Mouse (Mus musculus): ENCODE data around the gene Fgfbp3.
"Not testable (repeated sequence)": the region's sequence is repeated elsewhere in the genome, so short reads cannot be mapped to it uniquely, and the experiment has no call there.

Fgfbp3 gene

DNA sequence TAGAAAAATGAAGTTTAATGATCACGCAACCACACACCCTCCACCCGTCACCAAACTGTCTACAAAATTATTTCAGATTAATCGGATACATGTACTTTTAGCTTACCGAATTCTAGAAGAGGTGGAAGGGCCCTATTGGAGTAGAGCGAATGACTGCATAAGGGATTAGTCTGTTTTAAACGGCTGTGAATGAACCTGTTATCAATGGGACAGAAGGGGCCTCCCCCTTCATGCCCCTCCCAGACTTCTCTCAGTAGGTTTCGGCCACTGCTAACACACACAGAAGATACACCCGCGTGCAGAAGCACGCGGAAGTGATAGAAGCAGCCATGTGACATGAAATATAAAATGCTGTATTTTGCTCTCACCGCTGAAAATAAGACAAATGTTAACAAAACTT is at the start of gene Fgfbp3:
Gene Fgfbp3 (minus strand): TSS at position 150 of the 400 bp plus-strand sequence.
- no peak for DNase-seq (ENCODE audit: low spot score in 2 of 2)

DNA sequence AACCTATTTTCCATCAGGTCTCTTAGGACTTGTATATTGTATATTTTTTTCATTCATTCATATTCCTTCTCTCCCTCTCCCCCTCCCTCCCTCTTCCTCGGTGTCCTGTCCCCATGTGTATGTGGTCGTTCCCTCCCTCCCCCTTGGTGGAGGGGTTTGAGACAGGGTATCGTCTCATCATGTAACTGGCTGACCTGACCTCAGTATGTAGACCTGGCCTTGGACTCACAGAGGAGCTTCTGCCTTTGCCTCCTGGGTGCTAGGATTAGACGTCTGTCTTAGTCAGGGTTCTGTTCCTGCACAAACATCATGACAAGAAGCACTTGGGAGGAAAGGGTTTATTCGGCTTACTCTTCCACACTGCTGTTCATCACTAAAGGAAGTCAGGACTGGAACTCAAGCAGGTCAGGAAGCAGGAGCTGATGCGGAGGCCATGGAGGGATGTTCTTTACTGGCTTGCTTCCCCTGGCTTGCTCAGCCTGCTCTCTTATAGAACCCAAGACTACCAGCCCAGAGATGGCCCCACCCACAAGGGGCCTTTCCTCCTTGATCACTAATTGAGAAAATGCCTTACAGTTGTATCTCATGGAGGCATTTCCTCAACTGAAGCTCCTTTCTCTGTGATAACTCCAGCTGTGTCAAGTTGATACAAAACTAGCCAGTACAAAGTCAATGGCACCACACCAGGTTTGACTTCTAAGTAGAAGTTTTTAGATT is 43.3 kb upstream of the Fgfbp3 start:
- DNase-seq (ENCODE audit: low spot score in 2 of 2), result not testable (repeated sequence)

- DNase-seq (ENCODE audit: low spot score in 2 of 2), result no peak
These were observed 41.9 kb upstream of the Fgfbp3 start for GRCm38 (mm10) chr19:36961320-36961719.

- DNase-seq (ENCODE audit: low spot score in 2 of 2), result no peak
These were observed 38.9 kb upstream of the Fgfbp3 start for GRCm38 (mm10) chr19:36958331-36958730.

DNA sequence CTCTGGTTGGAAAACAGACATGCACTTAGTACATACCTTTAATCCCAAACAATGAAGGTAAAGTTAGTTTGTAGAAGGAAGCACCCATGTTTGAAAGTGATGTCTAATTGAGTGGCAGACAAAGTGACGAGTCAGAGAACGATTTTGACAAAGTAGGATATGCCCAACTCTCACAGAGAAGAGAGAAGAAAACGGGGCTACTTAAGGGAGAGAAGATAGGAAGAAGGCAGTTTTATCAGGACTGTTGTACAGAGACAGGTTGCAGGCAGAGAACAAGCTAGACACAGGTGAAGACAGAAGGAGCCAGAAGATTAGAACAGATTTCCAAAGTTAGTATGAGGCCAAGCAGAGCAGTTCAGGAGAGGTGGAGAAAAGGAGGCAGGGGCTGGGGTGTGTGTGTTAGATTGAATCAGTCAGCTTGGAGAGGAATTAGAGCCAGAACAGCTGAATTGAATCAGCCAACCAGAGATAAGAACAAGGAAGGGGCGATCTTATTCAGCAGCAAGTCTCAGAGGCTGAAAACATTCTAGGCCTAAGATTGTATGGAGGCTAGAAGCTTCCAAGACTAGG is 34.3 kb upstream of the Fgfbp3 start:
- DNase-seq (ENCODE audit: low spot score in 2 of 2), result no peak

DNA sequence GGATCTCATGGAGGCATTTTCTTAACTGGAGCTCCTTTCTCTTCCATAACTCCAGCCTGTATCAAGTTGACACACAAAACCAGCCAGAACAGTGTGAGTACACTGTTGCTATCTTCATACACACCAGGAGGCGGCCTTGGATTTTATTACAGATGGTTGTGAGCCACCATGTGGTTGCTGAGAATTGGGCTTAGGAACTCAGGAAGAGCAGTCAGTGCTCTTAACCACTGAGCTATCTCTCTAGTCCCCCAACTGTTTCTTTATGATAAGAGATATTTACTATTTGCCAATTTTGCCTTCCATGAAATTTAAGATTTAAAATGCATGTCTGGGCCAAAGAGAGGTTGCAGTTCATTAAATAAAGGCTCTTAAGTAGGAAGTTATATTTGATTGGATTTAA is 20.6 kb upstream of the Fgfbp3 start:
- DNase-seq (ENCODE audit: low spot score in 2 of 2), result no peak

DNA sequence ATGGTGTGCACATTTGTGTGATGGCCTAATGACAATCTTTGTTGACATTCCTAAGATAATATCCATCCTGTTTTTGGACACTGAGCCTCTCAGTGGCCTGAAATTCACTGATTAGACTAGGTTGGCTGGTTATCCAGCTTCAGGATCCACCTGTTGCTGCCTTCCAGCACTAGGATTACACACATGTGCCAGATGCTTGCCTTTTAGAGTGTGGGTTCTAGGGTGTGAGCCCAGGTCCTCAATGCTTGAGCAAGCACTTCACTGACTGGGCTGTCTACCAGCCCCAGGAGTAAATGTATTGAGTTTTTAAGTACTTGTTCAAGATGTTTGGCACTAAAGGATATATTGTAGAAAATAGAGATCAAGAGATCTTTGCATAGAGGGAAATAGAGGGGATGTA is 18.6 kb upstream of the Fgfbp3 start:
- DNase-seq (ENCODE audit: low spot score in 2 of 2), result no peak

GRCm38 (mm10) chr19:36936285-36936684 is 16.9 kb upstream of the Fgfbp3 start:
- DNase-seq (ENCODE audit: low spot score in 2 of 2), result no peak

- no peak for DNase-seq (ENCODE audit: low spot score in 2 of 2)
These were observed 13.2 kb upstream of the Fgfbp3 start for GRCm38 (mm10) chr19:36932613-36933012.

- DNase-seq (ENCODE audit: low spot score in 2 of 2), result no peak
These were observed 12.7 kb upstream of the Fgfbp3 start for GRCm38 (mm10) chr19:36932097-36932496.

DNA sequence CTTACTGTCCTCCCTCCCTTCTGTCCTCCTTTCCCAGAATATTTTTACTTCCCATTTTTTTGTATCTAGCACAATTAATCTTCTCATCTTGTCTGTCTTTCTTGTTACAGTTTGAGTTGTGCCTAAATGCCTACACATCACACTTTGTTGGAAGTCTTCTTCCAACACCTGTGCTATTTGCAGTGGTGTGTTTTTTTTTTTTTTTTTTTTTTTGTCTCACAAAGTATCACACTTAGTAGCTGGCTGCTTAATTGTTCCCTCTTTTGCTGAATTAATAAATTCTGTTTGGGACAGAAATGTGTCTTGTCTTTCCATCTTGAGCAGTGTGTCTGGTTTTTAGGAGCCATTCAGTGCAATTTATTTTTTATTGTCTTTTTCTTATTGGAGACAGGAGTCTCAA is 10.4 kb upstream of the Fgfbp3 start:
- DNase-seq (ENCODE audit: low spot score in 2 of 2), result no peak

GRCm38 (mm10) chr19:36927800-36928361 is 8.5 kb upstream of the Fgfbp3 start:
- DNase-seq (ENCODE audit: low spot score in 2 of 2), result no peak

GRCm38 (mm10) chr19:36926553-36927236 is 7.3 kb upstream of the Fgfbp3 start:
- peak in 1 of 2 experiments; percentile 17 for DNase-seq (ENCODE audit: low spot score in 2 of 2)

GRCm38 (mm10) chr19:36925671-36926552 is 6.5 kb upstream of the Fgfbp3 start, which contains the start of gene Btaf1:
Gene Btaf1, plus strand, starts transcription at chr19:36926079.
- peak; percentile 79 to 80 for DNase-seq (ENCODE audit: low spot score in 2 of 2)

- DNase-seq (ENCODE audit: low spot score in 2 of 2), result no peak
These were observed 3.5 kb upstream of the Fgfbp3 start for GRCm38 (mm10) chr19:36922936-36923335.

DNA sequence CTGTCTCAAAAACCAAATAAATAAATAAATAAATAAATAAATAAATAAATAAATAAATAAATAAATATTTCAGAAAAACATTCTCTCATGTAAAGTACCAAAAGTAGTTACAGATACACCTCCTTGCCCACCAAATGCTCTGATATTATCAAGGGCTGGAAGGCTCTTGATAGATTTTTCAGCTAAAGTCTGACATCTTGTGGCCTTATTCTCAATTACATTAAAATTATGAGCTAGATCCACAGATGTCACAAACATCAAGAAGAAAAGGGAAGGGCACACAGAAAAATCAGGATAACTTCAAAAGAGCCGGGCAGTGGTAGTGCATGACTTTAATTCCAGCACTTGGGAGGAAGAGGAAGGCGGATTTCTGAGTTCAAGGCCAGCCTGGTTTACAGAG is 2.6 kb upstream of the Fgfbp3 start:
- DNase-seq (ENCODE audit: low spot score in 2 of 2), result no peak

DNA sequence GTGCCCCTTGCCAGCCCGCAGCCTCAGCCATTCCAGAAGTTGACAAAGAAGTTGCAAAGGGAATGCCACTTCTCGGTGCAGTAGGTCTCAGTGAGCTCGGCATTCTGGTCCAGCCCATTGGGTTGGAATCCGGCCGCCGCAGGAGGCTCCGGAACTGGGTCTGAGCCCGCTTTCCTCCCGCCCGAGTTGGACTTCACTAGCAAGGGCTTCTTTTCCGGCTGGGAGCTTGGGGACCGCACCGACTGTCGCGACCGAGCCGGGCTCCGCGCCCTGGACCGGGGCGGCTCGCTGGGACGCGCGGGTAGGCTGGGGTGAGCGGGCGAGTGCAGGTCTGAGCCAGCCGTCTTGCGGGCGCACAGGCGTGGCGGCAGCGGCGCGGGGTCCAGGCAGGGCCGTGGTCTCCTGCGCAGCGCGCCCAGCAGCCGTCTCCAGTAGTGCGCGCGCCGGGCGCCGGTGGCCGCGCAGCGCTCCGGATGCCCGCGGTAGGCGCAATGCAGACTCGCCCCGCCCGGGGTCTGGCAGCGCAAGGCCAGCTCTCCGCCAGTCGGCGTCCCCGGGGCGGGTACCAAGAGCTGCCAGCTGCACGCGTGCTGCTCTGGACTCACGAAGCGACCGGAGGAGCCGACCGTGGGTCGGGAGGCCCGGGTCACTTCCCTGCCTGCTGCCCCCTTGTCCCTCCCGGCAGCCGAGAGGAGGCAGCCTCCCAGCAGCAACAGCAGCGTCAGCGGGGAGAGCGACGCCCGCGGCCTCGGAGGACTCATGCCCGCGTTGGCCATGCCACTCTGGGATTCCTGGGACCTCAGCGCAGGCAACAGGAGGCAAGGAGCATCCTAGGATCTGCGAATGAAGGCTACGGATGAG is 744 bp downstream of the Fgfbp3 start:
- DNase-seq (ENCODE audit: low spot score in 2 of 2), result peak; percentile 81 to 83

GRCm38 (mm10) chr19:36916876-36917389 is 2.5 kb downstream of the Fgfbp3 start:
- no peak for DNase-seq (ENCODE audit: low spot score in 2 of 2)

DNA sequence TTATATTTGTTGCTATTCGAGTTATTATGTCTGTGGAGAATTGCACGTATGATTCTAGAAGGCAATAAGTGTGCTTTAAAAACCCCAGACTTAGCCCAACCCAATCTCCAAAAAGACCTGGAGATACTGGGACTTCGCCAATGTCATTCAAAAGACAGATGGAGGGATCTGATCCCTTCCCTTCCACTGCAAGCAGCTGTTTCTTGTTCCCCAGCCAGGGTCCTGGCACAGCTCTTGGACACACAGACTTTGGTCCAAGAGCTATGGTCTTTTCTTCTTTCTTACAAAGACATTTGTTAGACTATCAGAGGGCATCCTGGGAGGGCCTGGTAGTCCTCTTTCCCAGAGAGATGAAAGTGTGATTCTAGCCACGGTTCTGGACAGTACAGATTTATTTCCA is 3.2 kb downstream of the Fgfbp3 start:
- no peak for DNase-seq (ENCODE audit: low spot score in 2 of 2)

GRCm38 (mm10) chr19:36913064-36913463 is 6.4 kb downstream of the Fgfbp3 start:
- no peak for DNase-seq (ENCODE audit: low spot score in 2 of 2)
